Mouse (Mus musculus) G1E (cell line): ENCODE measurements around the gene Lsm3. TPM values are rescaled to one million over a fixed set of nuclear protein-coding genes. Genes with fewer than 3 reads are reported as not detected.

Experiments
- ATAC-seq: 2 replicates; pipeline ENCODE4 v1.8.0; 2016; ENCODE audit warnings: mild to moderate bottlenecking; ENCODE audit not compliant: insufficient number of reproducible peaks, poor library complexity, low FRiP score, severe bottlenecking; ENCODE audit errors: extremely low read depth
- DNase-seq: peaks from one replicate; pipeline ENCODE4 v3.0.0; 2012; ENCODE audit warnings: low spot score
- H3K27me3 ChIP-seq: 2 replicates; pipeline ENCODE4 v1.6.1; 2012; ENCODE audit warnings: mild to moderate bottlenecking, low read length, inconsistent platforms; ENCODE audit not compliant: insufficient read depth
- H3K36me3 ChIP-seq: replicated peaks from 2 replicates; pipeline ENCODE3; 2012; ENCODE audit warnings: mild to moderate bottlenecking, inconsistent platforms
- H3K4me1 ChIP-seq: 2 replicates; pipeline ENCODE4 v1.6.1; 2012; ENCODE audit warnings: low read depth, low read length, inconsistent platforms, mixed read lengths; ENCODE audit not compliant: insufficient read depth
- H3K4me3 ChIP-seq: 2 replicates; pipeline ENCODE4 v1.5.1; 2012; ENCODE audit warnings: low read depth, mild to moderate bottlenecking, inconsistent platforms, low read length, moderate library complexity, mixed read lengths
- H3K9me3 ChIP-seq: replicated peaks from 2 replicates; pipeline ENCODE4 v1.6.1; 2012; ENCODE audit warnings: inconsistent platforms
- CTCF ChIP-seq: IDR thresholded peaks from 2 replicates; pipeline ENCODE4 v1.5.1; 2012; ENCODE audit warnings: low read depth, low read length, inconsistent platforms, mixed read lengths
- GATA1 ChIP-seq: IDR thresholded peaks from 2 replicates; pipeline ENCODE4 v1.6.1; 2012; ENCODE audit warnings: borderline replicate concordance, low read length, inconsistent platforms, mixed read lengths
- GATA2 ChIP-seq: IDR thresholded peaks from 2 replicates; pipeline ENCODE4 v1.6.1; 2012; ENCODE audit warnings: low read depth, low read length, inconsistent platforms, borderline replicate concordance
- POLR2AphosphoS5 ChIP-seq: IDR thresholded peaks from 2 replicates; pipeline ENCODE4 v1.6.1; 2012; ENCODE audit warnings: low read depth, low read length, inconsistent platforms; ENCODE audit not compliant: insufficient replicate concordance
- TAL1 ChIP-seq: conservative IDR thresholded peaks from 2 replicates; pipeline ENCODE4 v1.6.1; 2012; ENCODE audit warnings: low read depth, low read length, inconsistent platforms, mixed read lengths
- polyA plus RNA-seq: library from polyadenylated mRNA; stranded (reverse); fragments of >175 nt; gene quantifications from 2 replicates; pipeline ENCODE4 v1.2.3, GENCODE M21; 2012
- total RNA-seq, 2 experiments: library from RNA; stranded (forward) in 1 of 2; stranded (reverse) in 1 of 2; fragments of 200-1000 nt in 1 of 2; fragments of >200 nt in 1 of 2; fragmentation: Nextera tagmentation in 1 of 2; gene quantifications; 2 replicates each; pipeline ENCODE4 v1.2.3; 2014 to 2017

Gene Lsm3
- total and polyA plus RNA-seq, 3 experiments, result 15.3 to 263 (median 47.4) TPM

- ATAC-seq, result no peak
- H3K4me3 ChIP-seq, result no peak overlapping the region
Observed at GRCm38 (mm10) chr6:91532661-91533060, 16.9 kb downstream of the Lsm3 start.

GRCm38 (mm10) chr6:91533359-91533758 is 17.6 kb downstream of the Lsm3 start:
- ATAC-seq (no peak), DNase-seq (no peak)
- Histone ChIP-seq H3K4me1 (no peaks in the 10 kb centered on the region), H3K9me3 (no peaks in the 10 kb centered on the region), H3K4me3 (no peak overlapping the region), H3K27me3 (peaks cover 11% of the 10 kb centered on the region), H3K36me3 (peaks cover 6% of the 10 kb centered on the region)
- TF ChIP-seq CTCF (no peak), POLR2AphosphoS5 (no peak), TAL1 (no peak), GATA2 (no peak), GATA1 (no peak)

More at GRCm38 (mm10) chr6:91532661-91533060, 16.9 kb downstream of the Lsm3 start:
- Histone ChIP-seq H3K9me3 (no peaks in the 10 kb centered on the region), H3K4me1 (no peaks in the 10 kb centered on the region), H3K27me3 (peaks cover 11% of the 10 kb centered on the region), H3K36me3 (peaks cover 12% of the 10 kb centered on the region)
- no peak for DNase-seq
- TF ChIP-seq GATA2 (no peak), TAL1 (no peak), CTCF (no peak), POLR2AphosphoS5 (no peak), GATA1 (no peak)

GRCm38 (mm10) chr6:91533771-91534170 is 18.0 kb downstream of the Lsm3 start:
- ATAC-seq, result no peak
- peaks cover 11% of the 10 kb centered on the region for H3K27me3 ChIP-seq
- H3K4me3 ChIP-seq, result no peak overlapping the region
- no peaks in the 10 kb centered on the region for H3K9me3 ChIP-seq
- no peak for DNase-seq
- peaks cover 4% of the 10 kb centered on the region for H3K36me3 ChIP-seq
- no peak for TF ChIP-seq CTCF
- TF ChIP-seq GATA1, result no peak
- no peak for TF ChIP-seq GATA2
- no peak for TF ChIP-seq TAL1
- no peak for TF ChIP-seq POLR2AphosphoS5
- no peaks in the 10 kb centered on the region for H3K4me1 ChIP-seq

- no peak for DNase-seq
- no peak for ATAC-seq
- Histone ChIP-seq H3K9me3 (no peaks in the 10 kb centered on the region), H3K27me3 (peaks cover 11% of the 10 kb centered on the region), H3K4me3 (no peak overlapping the region), H3K36me3 (peaks cover 4% of the 10 kb centered on the region), H3K4me1 (no peaks in the 10 kb centered on the region)
- TF ChIP-seq TAL1, result no peak
- TF ChIP-seq POLR2AphosphoS5, result no peak
- TF ChIP-seq GATA1, result no peak
- no peak for TF ChIP-seq GATA2
- TF ChIP-seq CTCF, result no peak
Observed at GRCm38 (mm10) chr6:91534268-91534667, 18.5 kb downstream of the Lsm3 start.

GRCm38 (mm10) chr6:91535231-91535630 is 19.5 kb downstream of the Lsm3 start:
- no peaks in the 10 kb centered on the region for H3K9me3 ChIP-seq
- no peak for ATAC-seq
- no peak overlapping the region for H3K4me3 ChIP-seq
- TF ChIP-seq GATA2 (no peak), GATA1 (no peak), CTCF (no peak), TAL1 (no peak), POLR2AphosphoS5 (no peak)
- H3K27me3 ChIP-seq, result peaks cover 13% of the 10 kb centered on the region
- H3K36me3 ChIP-seq, result no peaks in the 10 kb centered on the region
- H3K4me1 ChIP-seq, result no peaks in the 10 kb centered on the region
- no peak for DNase-seq

GRCm38 (mm10) chr6:91536047-91536765 is 20.5 kb downstream of the Lsm3 start:
- Histone ChIP-seq H3K36me3 (no peaks in the 10 kb centered on the region), H3K9me3 (no peaks in the 10 kb centered on the region), H3K4me1 (no peaks in the 10 kb centered on the region), H3K4me3 (no peak overlapping the region), H3K27me3 (peaks cover 15% of the 10 kb centered on the region)
- DNase-seq (no peak), ATAC-seq (no peak)
- TF ChIP-seq GATA2, result no peak
- TF ChIP-seq POLR2AphosphoS5, result no peak
- TF ChIP-seq GATA1, result no peak
- no peak for TF ChIP-seq CTCF

GRCm38 (mm10) chr6:91541276-91541675 is 25.5 kb downstream of the Lsm3 start:
- Histone ChIP-seq H3K4me1 (no peaks in the 10 kb centered on the region), H3K36me3 (no peaks in the 10 kb centered on the region), H3K4me3 (no peak overlapping the region), H3K27me3 (peaks cover 26% of the 10 kb centered on the region), H3K9me3 (no peaks in the 10 kb centered on the region)
- DNase-seq (no peak), ATAC-seq (no peak)
- TF ChIP-seq GATA2, result no peak
- TF ChIP-seq GATA1, result no peak
- TF ChIP-seq CTCF, result no peak
- TF ChIP-seq POLR2AphosphoS5, result no peak
